Mouse (Mus musculus): ENCODE measurements around the gene Dolpp1.

Gene Dolpp1

GRCm38 (mm10) chr2:30441518-30442497 is 49.8 kb downstream of the Dolpp1 start:
- peak; percentile 84 to 89 for DNase-seq

- DNase-seq = peak in 1 of 2 experiments; percentile 25
Measured at GRCm38 (mm10) chr2:30442498-30442890, 50.4 kb downstream of the Dolpp1 start.

GRCm38 (mm10) chr2:30443281-30443680 is 51.2 kb downstream of the Dolpp1 start:
- no peak for DNase-seq

DNA sequence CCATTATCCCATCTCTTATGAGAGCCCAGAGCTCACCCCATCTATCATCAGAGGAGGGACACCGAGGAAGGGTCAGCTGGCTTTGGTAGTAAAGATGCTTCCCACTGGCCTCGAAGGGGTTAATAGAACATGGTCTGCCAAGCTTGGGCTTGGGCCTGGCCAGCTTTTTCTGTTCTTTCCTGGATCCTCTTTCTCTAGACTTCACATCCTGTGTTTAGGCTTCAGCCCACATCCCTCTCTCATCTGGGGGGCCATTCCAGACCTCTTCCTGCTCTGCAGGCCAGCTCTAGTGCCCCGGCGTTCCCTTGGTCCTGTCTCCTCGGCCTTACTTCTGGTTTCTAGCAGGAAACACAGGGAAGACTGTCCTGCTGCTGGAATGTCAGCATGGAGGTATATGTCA is 52.0 kb downstream of the Dolpp1 start:
- DNase-seq = no peak

- DNase-seq = no peak
Measured at GRCm38 (mm10) chr2:30444450-30444849, 52.4 kb downstream of the Dolpp1 start.

DNA sequence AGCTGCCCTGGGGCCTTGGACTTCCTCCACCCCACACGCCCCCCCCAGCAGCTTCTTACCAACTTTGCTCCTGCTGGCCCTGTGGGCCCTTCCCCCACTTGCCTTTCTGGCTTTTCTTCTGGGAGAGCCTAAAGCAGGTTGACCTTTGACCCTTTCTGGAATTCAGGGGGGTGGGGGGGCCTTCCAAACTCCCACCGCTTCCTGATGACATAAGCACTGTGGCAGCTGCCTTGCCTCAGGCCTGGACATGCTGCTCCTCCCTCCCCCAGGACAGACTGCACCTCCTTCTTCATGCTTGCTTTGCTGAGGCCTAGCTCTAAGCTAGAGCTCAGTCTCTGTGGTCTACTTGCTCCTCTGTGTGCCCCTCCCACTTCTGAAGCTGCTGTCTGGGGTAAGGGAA is 53.3 kb downstream of the Dolpp1 start:
- DNase-seq = peak; percentile 23 to 57

GRCm38 (mm10) chr2:30446891-30447826 is 55.1 kb downstream of the Dolpp1 start:
- DNase-seq = peak; percentile 67 to 75

DNA sequence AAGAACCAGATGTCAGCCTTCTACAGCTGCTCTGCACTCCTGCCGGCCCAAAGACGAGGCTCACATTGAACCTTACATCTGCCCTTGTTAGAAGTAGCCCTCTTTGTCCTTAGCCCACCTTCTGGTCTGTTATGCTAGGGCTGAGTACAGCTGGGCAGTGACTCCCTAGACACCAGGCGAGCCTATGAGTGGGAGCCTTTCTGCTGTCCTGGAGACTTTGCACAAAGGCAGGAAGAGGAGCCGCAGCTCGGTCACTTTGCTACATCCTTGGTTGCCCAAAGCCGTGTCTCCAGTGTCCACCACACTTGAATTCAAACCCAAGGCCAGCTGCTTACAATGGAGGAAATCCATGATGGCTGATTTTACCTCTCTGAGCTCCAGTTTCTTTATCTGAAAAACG is 56.3 kb downstream of the Dolpp1 start:
- DNase-seq = no peak
